Mouse (Mus musculus): Measurements from ENCODE around the gene Gm17387.

The Gm17387 gene

GRCm38 (mm10) chr7:141078876-141079275 is 49.9 kb downstream of the Gm17387 start:
- no peak for DNase-seq
